Mouse (Mus musculus) embryo, embryonic 10 days (tissue): ENCODE results near the gene Elp1.
A peak's percentile ranks its signal among the peaks of the same experiment; 100 is the strongest.

Experiments used
- DNase-seq: peaks from one replicate; pipeline ENCODE4 v3.0.0-alpha.2; 2015; ENCODE audit warnings: low spot score

The Elp1 gene

DNA sequence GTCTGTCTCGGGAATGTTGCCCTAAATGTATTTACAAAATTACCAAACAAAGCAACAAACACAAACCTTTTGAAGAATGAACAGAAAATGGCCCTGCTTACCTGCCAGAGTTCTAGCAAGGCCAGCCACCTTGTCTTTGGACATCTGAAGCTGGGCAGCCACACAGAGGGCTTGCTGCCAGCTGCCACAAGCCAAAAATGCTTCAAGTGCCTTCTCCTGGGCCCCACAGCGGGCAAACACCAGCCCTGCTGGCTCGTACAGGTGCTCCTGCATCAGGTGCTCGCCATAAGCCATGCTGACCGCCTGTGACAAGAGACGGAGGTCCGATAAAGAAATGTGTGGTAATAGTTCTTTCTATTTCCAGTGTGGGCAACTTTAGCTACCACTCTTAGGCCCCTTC lies 33.2 kb downstream of the Elp1 start:
- no peak for DNase-seq

GRCm38 (mm10) chr4:56767861-56768284 lies 34.3 kb downstream of the Elp1 start:
- no peak for DNase-seq

DNA sequence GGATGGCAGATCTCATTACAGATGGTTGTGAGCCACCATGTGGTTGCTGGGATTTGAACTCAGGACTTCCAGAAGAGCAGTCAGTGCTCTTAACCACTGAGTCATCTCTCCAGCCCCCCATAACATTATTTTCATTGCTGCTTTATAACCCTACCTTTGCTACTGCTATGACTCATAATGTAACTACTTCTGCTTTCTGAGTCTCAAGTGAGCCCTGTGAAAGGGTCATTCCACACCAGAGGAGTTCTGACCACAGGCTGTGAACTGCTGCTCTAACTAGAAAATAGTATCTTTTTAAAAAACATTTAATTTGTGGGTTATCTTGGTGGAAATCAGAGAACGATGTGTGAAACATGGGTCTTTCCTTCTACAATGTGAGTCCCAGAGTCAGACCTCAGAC lies 44.4 kb downstream of the Elp1 start:
- no peak for DNase-seq

DNA sequence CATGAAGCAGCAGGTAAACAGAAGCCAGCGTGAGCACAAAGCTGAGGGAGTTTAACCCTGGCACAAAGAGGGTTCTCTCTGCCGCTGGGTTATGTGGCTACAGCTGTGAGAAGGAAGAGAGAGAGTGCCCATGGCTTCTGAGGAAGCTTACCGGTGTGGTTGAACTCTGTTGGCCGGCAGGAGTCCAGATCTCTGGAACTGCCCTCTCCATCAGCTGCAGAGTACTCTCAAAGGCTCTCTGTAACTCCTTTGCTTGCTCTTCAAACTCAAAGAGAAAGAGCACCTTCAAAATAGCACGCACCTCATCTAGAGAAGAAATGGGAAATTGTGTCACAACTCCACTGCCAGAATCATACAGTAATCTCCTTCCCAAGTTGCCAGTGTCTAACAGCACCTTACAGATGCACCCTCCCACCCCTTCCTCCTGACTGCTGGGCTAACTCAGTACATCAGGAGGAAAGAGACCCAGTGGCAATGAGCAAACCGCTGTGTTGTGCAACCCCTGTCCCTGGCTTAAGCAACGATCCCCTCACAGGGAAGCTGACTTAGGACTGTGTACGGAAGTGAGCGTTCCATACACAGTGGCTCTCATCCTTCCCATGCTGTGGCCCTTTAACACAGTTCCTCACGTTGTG lies 45.0 kb downstream of the Elp1 start:
- DNase-seq, result no peak

DNA sequence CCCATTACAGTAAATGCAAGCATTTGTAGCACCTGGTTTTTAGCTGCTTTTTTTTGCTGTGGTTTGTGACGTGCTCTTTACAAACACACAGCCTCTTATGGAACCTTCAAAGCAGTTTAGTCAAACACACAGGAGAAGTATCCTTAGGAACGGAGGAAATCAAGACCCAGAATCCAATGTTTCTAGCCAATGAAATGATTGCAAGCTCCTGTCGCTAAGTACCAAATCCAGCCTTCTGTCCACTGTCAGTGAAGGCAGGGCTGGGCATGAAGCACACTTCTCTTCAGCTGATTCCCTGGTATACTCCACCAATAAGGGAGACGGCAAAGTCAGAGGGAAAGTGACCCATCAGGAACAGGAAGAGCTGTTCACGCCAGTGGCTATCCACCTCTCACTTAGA lies 46.1 kb downstream of the Elp1 start:
- DNase-seq, result no peak

DNA sequence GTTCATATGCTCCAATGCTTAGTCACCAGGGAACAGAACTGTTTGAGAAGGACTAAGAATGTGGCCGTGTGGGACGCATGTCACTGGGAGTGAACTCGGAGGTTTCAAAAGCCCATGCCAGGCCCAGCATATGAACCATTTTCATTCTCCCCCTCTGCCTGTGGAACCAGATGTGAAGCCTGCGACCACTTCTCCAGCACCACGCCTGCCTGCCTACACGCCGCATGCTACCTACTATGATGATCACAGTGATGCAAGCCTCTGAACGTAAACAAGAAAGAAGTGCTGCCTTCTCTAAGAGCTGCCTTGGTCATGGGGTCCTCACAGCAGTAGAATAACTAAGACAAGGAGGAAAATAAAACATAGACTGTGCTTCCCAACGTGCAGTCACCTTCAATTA lies 54.7 kb downstream of the Elp1 start:
- no peak for DNase-seq

DNA sequence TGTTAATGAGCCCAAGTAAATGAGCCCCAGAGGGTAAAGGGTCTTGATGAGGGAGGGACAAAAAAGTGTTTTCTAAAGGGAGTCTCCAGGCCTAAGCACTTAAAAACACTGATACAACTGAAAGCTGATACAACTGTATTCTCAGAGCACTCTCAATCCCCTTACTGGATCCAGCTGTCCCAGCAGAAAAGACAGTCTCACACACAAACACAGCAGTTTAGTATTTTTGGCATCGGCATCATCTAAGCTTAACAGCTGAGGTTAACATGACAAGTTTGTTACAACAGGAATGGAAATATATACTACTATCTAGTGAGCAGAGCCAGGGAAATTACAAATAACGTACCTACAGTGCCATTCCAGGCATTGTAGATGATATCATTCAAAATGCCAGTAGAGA lies 55.8 kb downstream of the Elp1 start:
- no peak for DNase-seq

DNA sequence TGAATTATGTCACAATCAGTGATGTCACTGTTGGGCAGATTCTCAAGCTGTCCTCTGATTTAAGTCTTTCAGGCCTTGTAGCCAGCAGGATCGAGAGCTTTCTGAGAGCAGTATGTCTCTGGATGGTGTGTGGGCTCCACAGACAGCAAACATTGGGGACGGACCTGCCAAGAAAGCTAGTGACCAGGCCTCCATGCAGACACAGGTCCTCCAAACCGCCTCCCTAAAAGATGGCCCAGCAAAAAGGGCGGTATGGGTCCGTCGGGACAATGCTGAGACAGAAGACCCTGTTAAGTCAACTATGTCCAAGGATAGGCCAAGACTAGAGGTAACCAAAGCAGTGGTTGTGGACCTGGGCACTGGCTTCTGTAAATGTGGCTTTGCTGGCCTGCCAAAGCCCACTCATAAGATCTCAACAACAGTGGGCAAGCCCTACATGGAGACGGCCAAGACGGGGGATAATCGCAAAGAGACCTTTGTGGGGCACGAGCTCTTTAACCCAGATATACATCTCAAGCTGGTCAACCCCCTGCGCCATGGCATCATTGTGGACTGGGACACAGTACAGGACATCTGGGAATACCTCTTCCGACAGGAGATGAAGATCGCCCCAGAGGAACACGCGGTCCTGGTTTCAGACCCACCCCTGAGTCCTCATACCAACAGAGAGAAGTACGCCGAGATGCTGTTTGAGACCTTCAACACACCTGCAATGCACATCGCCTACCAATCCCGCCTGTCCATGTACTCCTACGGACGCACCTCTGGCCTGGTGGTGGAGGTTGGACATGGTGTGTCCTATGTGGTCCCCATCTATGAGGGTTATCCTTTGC lies 58.6 kb downstream of the Elp1 start, which contains the start of gene Actl7a:
Actl7a (plus strand) TSS at position 51 of the 833 bp plus-strand sequence.
- DNase-seq, result no peak

- no peak for DNase-seq
Observed at GRCm38 (mm10) chr4:56742698-56743097, 59.4 kb downstream of the Elp1 start.

DNA sequence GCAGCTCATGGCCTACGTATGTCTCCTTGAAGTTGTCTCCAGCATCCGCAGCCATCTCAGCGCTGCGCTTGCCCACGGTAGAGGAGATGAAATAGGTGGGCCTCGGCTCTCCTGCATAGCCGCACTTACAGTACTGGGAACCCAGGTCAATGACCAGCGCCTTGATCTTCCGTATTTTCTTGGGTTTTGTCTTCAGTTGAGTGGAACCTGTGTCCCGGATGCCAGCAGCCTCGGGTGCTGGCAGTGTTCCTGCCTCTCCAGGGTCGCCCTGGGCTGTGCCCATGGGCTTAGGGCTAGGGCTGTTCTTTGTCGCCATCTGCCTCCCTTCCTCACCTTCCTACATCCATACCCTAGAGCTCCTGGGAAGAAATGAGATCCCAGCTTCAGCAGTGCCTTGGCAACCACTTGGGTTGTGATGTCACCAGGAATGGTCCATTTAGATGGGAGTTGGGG lies 61.1 kb downstream of the Elp1 start, which contains the start of gene Actl7b:
Actl7b (minus strand) TSS at position 403 of the 453 bp plus-strand sequence.
- DNase-seq, result no peak

DNA sequence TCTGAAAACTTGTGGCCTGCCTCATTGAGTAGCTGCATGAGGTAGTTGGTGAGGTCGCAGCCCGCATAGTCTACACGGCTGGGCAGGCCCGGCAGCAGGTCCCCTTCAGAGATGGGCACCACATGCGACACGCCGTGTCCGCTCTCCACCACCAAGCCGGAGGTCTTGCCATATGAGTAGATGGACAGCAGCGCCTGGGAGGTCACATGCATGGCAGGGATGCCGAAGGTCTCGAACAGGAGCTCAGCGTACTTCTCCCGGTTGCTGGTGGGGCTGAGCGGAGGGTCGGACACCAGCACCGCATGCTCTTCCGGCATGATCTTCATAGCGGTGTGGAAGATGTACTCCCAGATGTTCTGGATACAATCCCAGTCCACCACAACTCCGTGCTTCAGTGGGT lies 61.5 kb downstream of the Elp1 start:
- no peak for DNase-seq

GRCm38 (mm10) chr4:56740020-56740485 lies 62.1 kb downstream of the Elp1 start, which contains the start of gene Gm26657:
Gene Gm26657 (plus strand): TSS chr4:56740070.
- no peak for DNase-seq

DNA sequence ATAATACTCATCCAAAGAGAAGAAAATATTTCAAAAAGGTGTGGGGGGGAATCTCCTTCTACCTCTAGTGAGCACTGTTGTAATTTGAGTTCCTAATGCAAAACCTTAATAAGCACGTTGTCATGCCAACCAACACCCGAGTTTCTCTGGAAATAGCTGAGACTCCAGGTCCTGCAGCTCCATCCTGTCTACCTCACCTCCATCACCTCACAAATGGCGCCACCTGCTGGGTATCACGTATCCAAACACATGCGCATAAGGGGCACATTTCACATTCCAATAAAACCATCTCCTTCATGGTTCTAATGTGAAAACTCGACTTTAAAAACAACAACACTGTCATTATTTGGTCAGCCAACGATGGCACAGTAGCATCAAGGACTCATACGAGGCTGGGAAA lies 76.3 kb downstream of the Elp1 start:
- peak; percentile 43 for DNase-seq

DNA sequence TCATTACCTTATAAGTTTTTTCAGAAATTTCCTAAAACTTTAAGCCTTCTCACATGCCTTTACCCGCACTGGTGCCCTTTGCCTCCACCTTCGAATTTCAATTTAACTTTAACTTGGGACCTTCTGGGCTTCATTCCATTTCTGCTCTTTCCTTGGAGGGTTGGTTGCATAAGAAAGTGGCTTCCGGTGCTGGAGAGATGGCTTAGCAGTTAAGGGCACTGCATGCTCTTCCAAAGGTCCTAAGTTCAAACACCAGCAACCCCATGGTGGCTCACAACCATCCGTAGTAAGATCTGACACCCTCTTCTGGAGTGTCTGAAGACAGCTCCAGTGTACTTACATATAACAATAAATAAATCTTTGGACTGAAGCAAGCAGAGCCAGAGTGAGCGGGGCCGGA lies 78.9 kb downstream of the Elp1 start:
- no peak for DNase-seq

DNA sequence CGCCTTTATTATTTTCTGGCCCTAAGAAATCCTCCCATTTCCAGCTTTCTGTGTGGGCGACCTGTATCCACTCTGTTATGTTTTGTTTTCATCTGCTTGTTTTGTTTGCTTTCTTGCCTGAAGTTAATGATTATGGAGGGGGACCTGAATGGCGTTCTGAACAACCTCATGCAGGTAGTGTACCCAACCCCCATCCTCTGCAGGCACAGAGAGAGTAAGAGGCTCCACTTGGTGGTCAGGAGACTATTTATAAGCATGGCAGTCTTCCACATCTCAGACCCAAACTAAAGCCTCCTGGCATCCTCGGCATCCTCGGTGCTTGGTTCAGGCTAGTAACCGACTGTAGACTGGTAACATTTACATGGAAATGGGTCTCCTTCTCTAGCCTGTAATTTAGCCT lies 79.8 kb downstream of the Elp1 start:
- DNase-seq, result no peak

- peak; percentile 59 for DNase-seq
Observed at GRCm38 (mm10) chr4:56721469-56721868, 80.7 kb downstream of the Elp1 start.

DNA sequence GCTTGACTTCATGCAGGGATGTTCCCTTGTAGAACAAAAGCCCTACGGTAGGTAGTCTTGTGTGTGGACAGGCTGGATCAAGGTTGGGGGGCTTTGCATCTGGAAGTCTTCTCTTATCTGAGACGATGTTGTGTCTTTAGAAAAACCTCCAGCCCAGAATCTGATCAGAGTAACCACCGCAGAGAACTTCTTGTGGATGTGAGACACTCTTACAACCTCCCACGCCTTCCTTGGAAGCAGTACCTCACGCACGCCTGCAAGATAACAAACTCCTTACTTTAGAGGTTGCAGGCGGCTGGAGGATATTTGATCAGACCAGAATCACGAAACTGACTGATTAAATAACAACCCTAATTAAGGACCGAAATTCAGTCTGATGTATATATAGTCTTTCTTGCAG lies 81.7 kb downstream of the Elp1 start:
- DNase-seq, result no peak

DNA sequence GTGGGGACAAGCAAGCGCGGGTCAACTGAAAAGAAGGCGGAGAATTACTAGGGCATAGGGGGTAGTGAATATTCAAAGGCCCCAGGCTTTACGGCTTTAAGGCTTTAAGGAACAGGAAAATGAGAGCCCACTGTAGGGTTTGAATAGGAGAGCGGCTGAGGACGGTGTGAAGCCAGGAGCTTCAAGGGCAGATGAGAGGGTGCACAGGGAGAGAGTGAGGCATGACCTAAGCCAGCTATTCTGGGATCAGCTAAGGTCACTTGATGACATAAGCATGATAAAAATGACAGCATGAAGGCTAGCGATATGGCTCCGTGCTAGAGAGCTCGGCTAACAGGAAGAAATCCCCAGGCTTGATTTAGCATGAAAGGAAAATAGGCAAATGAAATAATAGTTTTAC lies 82.7 kb downstream of the Elp1 start:
- DNase-seq, result no peak

DNA sequence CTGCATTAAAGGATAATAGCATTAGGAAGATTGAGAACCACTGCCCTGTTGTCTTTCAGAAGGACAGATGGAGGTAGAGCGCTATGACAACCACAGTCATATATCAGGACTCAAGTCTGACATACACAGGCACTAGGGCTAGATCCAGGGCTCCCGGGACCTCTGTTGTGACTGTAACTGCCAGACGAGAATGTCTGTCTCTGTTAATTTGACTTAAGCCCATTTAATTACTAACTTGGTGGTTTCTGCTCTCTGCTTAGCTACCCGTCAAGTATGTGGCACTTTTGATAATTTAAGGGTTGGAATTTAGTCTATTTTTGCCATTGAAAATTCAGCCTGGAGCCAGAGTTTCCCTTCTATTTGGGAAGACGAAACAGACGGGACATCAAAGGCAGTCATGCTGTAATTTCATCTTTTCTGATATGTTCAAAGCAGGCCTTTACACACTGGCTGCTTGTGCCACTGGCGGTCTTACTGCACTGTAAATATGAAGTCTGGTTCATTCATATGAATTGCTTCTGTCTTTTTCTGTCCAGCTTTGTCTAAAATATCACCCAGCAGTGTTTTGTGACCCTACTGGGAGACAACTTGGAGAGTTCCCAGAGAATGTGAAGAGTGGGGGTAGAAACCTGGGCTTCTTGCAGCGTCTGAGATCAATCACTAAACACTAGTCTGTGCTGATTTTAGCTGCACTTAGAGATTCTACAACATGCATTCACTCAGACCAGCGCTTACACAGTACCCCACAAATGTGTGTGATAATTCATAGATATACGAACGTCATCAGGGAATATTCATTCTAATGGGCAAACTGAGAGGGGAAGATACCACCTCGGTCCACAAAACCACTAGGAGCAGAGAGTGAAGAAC lies 83.3 kb downstream of the Elp1 start:
- DNase-seq, result no peak

- no peak for DNase-seq
Observed at GRCm38 (mm10) chr4:56717932-56718331, 84.2 kb downstream of the Elp1 start.

DNA sequence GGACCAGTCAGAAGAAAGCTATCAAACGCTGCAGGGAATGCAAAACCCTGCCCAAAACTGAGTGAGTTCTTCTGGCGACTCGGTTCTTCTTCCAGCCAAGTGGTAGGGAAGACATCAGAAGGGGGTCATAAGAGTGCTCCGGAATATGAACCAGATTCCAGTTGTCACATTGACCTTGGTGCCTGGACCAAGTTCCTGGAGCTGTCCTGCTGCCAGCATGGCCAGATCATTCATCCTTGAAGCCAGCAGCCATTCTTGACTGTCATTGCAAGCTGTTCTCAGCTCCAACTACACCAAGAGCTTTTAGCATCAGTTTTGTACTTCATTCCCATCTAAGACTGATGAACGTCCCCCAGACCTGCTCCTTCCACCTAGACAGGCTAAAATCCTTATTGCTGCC lies 85.3 kb downstream of the Elp1 start:
- DNase-seq, result no peak

DNA sequence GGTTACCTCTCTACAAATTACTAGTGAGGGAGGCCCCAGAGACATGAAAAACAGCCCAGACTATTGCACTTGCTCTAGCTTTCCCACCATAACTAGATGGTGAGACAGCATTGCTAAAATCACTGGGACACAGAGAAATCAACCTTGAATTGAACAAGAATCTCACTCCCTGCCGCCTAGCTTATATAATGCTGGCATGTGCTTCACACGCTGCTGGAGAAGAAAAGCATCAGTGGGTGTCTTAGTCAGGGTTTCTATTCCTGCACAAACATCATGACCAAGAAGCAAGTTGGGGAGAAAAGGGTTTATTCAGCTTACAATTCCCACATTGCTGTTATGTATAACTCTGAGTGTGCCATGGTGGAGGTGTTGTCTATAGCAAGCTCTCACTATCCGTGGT lies 89.0 kb downstream of the Elp1 start:
- no peak for DNase-seq
